ENCODE assay signal across 8 mouse cellular contexts in the genomic region with DNA sequence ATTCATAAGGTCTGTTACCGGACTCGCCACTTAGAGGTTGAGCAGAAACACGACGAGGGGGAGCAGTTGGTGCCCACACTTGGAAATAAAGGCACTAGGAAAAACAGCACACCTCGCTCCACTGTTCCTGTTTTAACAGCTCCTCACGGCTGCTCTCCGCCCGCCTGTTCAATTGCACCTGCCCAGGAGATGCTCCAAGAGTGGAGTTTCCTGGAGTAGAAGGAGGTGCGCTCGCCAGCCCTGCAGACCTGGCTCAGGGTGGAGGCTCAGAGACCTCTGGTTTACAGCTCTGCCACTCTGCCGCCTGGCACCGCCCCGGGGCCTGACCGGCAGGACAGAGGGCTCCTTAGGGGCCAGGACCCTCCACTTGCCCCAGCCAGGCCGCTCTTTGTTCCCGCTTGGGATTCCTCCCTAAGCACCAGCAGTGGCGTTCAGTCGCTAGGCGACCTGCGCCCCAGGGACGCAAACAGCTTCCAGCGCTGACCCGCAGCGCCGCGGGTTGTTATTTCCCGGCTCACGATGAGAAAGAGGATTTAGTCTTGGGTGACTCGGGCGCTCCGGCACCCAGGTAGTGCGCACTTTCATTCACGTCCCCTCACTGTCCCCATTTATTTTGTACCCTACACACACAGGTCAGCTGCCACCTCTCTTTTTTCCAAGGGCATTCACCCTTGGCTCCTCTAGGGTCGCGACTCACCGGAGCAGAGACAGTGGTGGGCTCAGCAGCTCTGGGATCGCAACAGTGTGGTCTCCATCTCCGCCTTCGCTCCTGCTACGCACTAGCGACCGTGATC. TPM values are rescaled to one million over a fixed set of nuclear protein-coding genes. Genes with fewer than 3 reads are reported as not detected.
DNase-seq lines count a peak whose midpoint lies in the region; ATAC-seq and TF ChIP-seq lines count a peak whose summit lies in the region.

No protein-coding gene starts in this region.

- no peak for TF ChIP-seq POLR2A in lung, adult 2 months (IDR thresholded peaks at IDR 0.05; ENCODE audit: borderline replicate concordance, extremely low read depth, low read depth, low read length)

- H3K4me2 ChIP-seq in forebrain, embryonic 16.5 days (ENCODE audit: low read length) = peak overlapping the region; percentile 80
- peak overlapping the region; percentile 95 for H3K4me2 ChIP-seq in limb, embryonic 11.5 days (ENCODE audit: low read depth, severe bottlenecking)

- H3K4me1 ChIP-seq in lung, adult 2 months (ENCODE audit: control insufficient read depth, insufficient read depth, low read length) = no peaks in the 10 kb centered on the region; the same call in 1 of the 2 replicates
- H3K4me1 ChIP-seq in forebrain, embryonic 16.5 days (replicated peaks; ENCODE audit: control insufficient read depth, insufficient read depth, low read length) = peaks cover 12% of the 10 kb centered on the region
- H3K4me1 ChIP-seq in limb, embryonic 11.5 days (ENCODE audit: control insufficient read depth, insufficient read depth, low read length) = peaks cover 3% of the 10 kb centered on the region; the same call in 1 of the 2 replicates

- no peaks in the 10 kb centered on the region for H3K9me3 ChIP-seq in forebrain, embryonic 16.5 days (ENCODE audit: control insufficient read depth, low read length)
- no peaks in the 10 kb centered on the region for H3K9me3 ChIP-seq in limb, embryonic 11.5 days (ENCODE audit: control insufficient read depth, low read length)

- WGBS in lung, adult 2 months = 2% methylated on average over 42 of the region's 42 CpGs
- 0% methylated on average over 42 of the region's 42 CpGs for WGBS in forebrain, embryonic 16.5 days
- under 1% methylated on average over 42 of the region's 42 CpGs for WGBS in limb, embryonic 11.5 days

- H3K36me3 ChIP-seq in forebrain, embryonic 16.5 days (ENCODE audit: control insufficient read depth, insufficient read depth) = no peaks in the 10 kb centered on the region
- no peaks in the 10 kb centered on the region for H3K36me3 ChIP-seq in limb, embryonic 11.5 days (ENCODE audit: control insufficient read depth, insufficient read depth, low read length)

- no peak overlapping the region for H3K4me3 ChIP-seq in lung, adult 2 months (replicated peaks; ENCODE audit: extremely low read depth, low read depth, low read length)
- H3K4me3 ChIP-seq in forebrain, embryonic 16.5 days (replicated peaks; ENCODE audit: low read length) = peak overlapping the region; percentile 78
- H3K4me3 ChIP-seq in limb, embryonic 11.5 days (ENCODE audit: low read depth, low read length) = peak overlapping the region; percentile 56

- peak overlapping the region; percentile 93 for H3K9ac ChIP-seq in forebrain, embryonic 16.5 days (replicated peaks; ENCODE audit: low read depth, low read length)
- H3K9ac ChIP-seq in limb, embryonic 11.5 days (ENCODE audit: low read length) = peak overlapping the region; percentile 47

- DNase-seq in lung, adult 18-20 months = peak; percentile 8 to 31
- no peak for DNase-seq in lung, adult 2 months
- DNase-seq in cerebellum, adult 18-20 months = peak; percentile 63 to 70
- peak; percentile 66 for DNase-seq in limb, embryonic 11.5 days (ENCODE audit: low spot score)
- peak; percentile 69 for DNase-seq in retina, embryonic 14.5 days (ENCODE audit: low spot score)
- no peak for DNase-seq in urinary bladder, adult 2 months (ENCODE audit: low spot score)
- no peak for DNase-seq in MN1 (ENCODE audit: low spot score)

- ATAC-seq in forebrain, embryonic 16.5 days = peak; percentile 65
- ATAC-seq in limb, embryonic 11.5 days (ENCODE audit: insufficient number of reproducible peaks, low FRiP score, low TSS enrichment, low read depth) = peak; percentile 31; the same call in 1 of the 2 replicates

- no peak for TF ChIP-seq CTCF in lung, adult 2 months (IDR thresholded peaks at IDR 0.05; ENCODE audit: insufficient read depth, low read length)

- H3K27ac ChIP-seq in forebrain, embryonic 16.5 days (ENCODE audit: low read length) = peak overlapping the region; percentile 96
- H3K27ac ChIP-seq in limb, embryonic 11.5 days (replicated peaks; ENCODE audit: low read depth, low read length) = no peak overlapping the region

- no peaks in the 10 kb centered on the region for H3K27me3 ChIP-seq in forebrain, embryonic 16.5 days (replicated peaks; ENCODE audit: control insufficient read depth, insufficient read depth, low read length)
- peaks cover 13% of the 10 kb centered on the region for H3K27me3 ChIP-seq in limb, embryonic 11.5 days (ENCODE audit: control insufficient read depth, insufficient read depth, low read length)

RNA-seq across cellular contexts. Expression of a gene that starts 0.6 kb away (rescaled TPM):
- polyA plus RNA-seq in lung, adult 2 months (2012; rRNA removed) = 1.7 and 2.6 TPM in 2 replicates
- polyA plus RNA-seq in forebrain, embryonic 16.5 days (2015; fragmentation: Nextera tagmentation; extraction: Ambion mirVana) = 33.0 and 39.6 TPM in 2 replicates
- polyA plus RNA-seq in limb, embryonic 11.5 days (2014; fragmentation: Nextera tagmentation; extraction: Ambion mirVana) = 0.29 and 0.50 TPM in 2 replicates
- 0.04 and 0.12 TPM in 2 replicates for polyA plus RNA-seq in urinary bladder, adult 2 months (2012; rRNA removed)

Comparison
In these comparisons a context has a peak if more than half of its experiments do, and no peak if none do; other contexts are left out.
1. DNase-seq: peak in lung, adult 18-20 months (2 of 2), cerebellum, adult 18-20 months (2 of 2), limb, embryonic 11.5 days (single experiment) and retina, embryonic 14.5 days (single experiment); none in lung, adult 2 months (single experiment), urinary bladder, adult 2 months (single experiment) and MN1 (single experiment).